Mouse (Mus musculus) hindbrain, embryonic 14.5 days (tissue): ENCODE data around the gene Rwdd1. TPM values are rescaled to one million over a fixed set of nuclear protein-coding genes. Genes with fewer than 3 reads are reported as not detected.
A peak's percentile ranks its signal among the peaks of the same experiment; 100 is the strongest.
"Not testable (repeated sequence)": the region's sequence is repeated elsewhere in the genome, so short reads cannot be mapped to it uniquely, and the experiment has no call there.

Experiments used
- ATAC-seq: fragments of 200-750 bp; cut with Nextera tagmentation; 2 replicates; pipeline ENCODE4 v1.8.0; 2017; ENCODE audit warnings: moderate number of reproducible peaks, mild to moderate bottlenecking, moderate TSS enrichment, moderate library complexity; ENCODE audit not compliant: low FRiP score
- DNase-seq: peaks from one replicate; pipeline ENCODE4 v3.0.0-alpha.2; 2015; ENCODE audit warnings: low spot score
- H3K27ac ChIP-seq: fragments of 300-500 bp; sonication (generic); 2 replicates; pipeline ENCODE4 v1.5.1; 2014; ENCODE audit warnings: mild to moderate bottlenecking, moderate library complexity
- H3K27me3 ChIP-seq: fragments of 300-500 bp; sonication (generic); 2 replicates; pipeline ENCODE4 v1.6.1; 2014; ENCODE audit warnings: mild to moderate bottlenecking, low read length, mixed read lengths; ENCODE audit not compliant: control insufficient read depth, insufficient read depth
- H3K36me3 ChIP-seq: fragments of 300-500 bp; sonication (generic); replicated peaks from 2 replicates; pipeline ENCODE4 v1.6.1; 2014; ENCODE audit not compliant: control insufficient read depth, insufficient read depth
- H3K4me1 ChIP-seq: fragments of 300-500 bp; sonication (generic); replicated peaks from 2 replicates; pipeline ENCODE4 v1.6.1; 2014; ENCODE audit warnings: antibody characterized with exemption, low read length, mixed read lengths; ENCODE audit not compliant: control insufficient read depth, insufficient read depth
- H3K4me2 ChIP-seq: fragments of 300-500 bp; sonication (generic); replicated peaks from 2 replicates; pipeline ENCODE4 v1.6.1; 2014; ENCODE audit warnings: mild to moderate bottlenecking, moderate library complexity
- H3K4me3 ChIP-seq: fragments of 300-500 bp; sonication (generic); replicated peaks from 2 replicates; pipeline ENCODE4 v1.5.1; 2014; ENCODE audit warnings: mild to moderate bottlenecking, low read length
- H3K9ac ChIP-seq: fragments of 300-500 bp; sonication (generic); 2 replicates; pipeline ENCODE4 v1.6.1; 2014
- H3K9me3 ChIP-seq: fragments of 300-500 bp; sonication (generic); 2 replicates; pipeline ENCODE4 v1.6.1; 2016; ENCODE audit warnings: low read length; ENCODE audit not compliant: control insufficient read depth
- WGBS: fragments of 180-500 bp; shearing (Covaris S2); extraction: QIAGEN DNeasy Blood & Tissue Kit; methylation state at CpG from one replicate; pipeline ENCODE4 v1.1.7; 2014; 5-methylcytosine and 5-hydroxymethylcytosine counted together
- polyA plus RNA-seq: library from polyadenylated mRNA; unstranded; fragments of >200 nt; fragmentation: Nextera tagmentation; extraction: Ambion mirVana; gene quantifications from 2 replicates; pipeline ENCODE4 v1.2.1, GENCODE M21; 2014

Gene Rwdd1
- polyA plus RNA-seq, 1 experiment from 2014 or later, result 136 TPM

DNA sequence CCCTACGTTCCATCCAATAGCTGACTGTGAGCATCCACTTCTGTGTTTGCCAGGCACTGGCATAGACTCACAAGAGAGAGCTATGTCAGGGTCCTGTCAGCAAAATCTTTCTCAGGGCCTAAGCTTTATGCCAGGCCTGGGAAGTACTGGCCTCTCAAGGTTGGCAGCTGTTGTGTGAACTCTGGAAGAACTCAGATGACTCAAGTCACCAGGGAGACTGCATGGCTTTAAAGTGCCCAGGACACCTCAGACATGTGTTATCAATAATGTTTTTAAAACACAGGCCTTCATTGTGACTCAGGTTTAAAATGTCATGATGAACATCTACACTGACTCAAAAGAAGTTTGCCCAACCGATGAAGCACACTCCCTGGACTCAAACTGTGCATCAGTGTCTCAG, 6.2 kb downstream of the Rwdd1 start:
- Histone ChIP-seq H3K27ac (no peak overlapping the region), H3K36me3 (peaks cover 17% of the 10 kb centered on the region), H3K9ac (no peak overlapping the region), H3K4me1 (peaks cover 10% of the 10 kb centered on the region), H3K4me3 (no peak overlapping the region), H3K4me2 (no peak overlapping the region), H3K27me3 (no peaks in the 10 kb centered on the region), H3K9me3 (no peaks in the 10 kb centered on the region)
- no peak for ATAC-seq
- 82% methylated on average over 2 of the region's 2 CpGs for WGBS
- DNase-seq, result no peak

DNA sequence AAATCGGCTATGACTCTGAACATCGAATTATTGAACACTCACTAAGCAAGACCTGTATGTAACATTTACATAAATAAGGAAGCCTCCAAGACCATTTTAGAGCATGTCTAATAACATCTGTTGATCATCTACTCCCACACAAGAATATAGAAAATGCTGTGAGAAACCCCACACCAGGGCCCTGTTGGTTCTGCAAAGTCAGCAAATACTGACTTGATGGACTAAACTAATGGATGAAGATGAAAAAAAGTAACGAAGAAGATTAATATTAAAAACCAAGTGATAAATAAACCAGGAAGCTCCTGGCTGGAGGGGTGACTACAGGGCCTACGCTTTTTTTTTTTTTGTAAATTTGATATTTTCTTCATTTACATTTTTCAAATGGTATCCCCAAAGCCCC, 6.8 kb downstream of the Rwdd1 start:
- no peaks in the 10 kb centered on the region for H3K9me3 ChIP-seq
- H3K27me3 ChIP-seq, result no peaks in the 10 kb centered on the region
- no peak overlapping the region for H3K4me2 ChIP-seq
- H3K4me1 ChIP-seq, result peaks cover 3% of the 10 kb centered on the region; the same call in 1 of the 2 replicates
- no peak overlapping the region for H3K4me3 ChIP-seq
- H3K9ac ChIP-seq, result no peak overlapping the region
- ATAC-seq (no peak), DNase-seq (no peak)
- WGBS, result 98% methylated on average over 4 of the region's 4 CpGs
- H3K36me3 ChIP-seq, result peaks cover 24% of the 10 kb centered on the region
- no peak overlapping the region for H3K27ac ChIP-seq

DNA sequence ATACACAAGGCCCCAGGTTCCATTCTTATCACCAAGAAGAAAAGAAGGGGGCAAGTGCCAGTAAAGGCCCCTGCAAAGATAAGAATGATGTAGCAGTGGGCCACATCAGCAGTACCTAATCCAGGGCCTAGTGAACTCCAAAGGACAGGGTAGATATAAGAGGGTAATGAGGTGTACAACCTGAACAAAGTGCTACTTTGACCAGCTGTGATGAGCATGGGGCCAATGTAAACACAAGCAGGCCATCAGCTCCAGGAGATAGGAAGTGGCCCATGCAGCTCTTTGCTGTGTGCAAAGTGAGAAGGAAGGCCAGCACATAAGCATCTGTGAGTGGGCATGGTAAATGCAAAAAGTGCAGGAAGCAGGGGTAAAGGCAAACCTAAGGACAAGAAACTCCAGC, 21.0 kb downstream of the Rwdd1 start:
- DNase-seq (no peak), ATAC-seq (no peak)
- no peaks in the 10 kb centered on the region for H3K9me3 ChIP-seq
- no peak overlapping the region for H3K27ac ChIP-seq
- no peak overlapping the region for H3K9ac ChIP-seq
- H3K27me3 ChIP-seq, result no peaks in the 10 kb centered on the region
- H3K36me3 ChIP-seq, result peaks cover 94% of the 10 kb centered on the region
- no peak overlapping the region for H3K4me2 ChIP-seq
- no peak overlapping the region for H3K4me3 ChIP-seq
- H3K4me1 ChIP-seq, result no peaks in the 10 kb centered on the region

DNA sequence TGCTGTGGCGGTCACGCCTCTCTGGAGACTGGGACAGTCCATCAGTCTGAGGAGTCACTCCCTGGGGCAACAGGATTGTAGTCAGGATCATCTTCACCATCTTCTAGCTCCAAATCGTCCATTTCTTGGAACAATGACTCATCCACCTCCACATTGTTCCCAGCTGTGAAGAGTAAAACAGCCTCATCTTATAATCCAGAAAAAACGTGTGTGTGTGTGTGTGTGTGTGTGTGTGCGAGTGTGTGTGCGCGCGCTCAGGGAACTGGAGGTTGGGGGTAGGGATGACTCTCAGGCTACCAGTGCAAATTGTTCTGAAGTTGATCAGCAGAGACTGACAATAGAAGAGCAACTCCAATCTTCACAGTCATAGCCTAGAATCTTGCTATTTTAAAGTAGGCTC, 22.7 kb downstream of the Rwdd1 start:
- peaks cover 93% of the 10 kb centered on the region for H3K36me3 ChIP-seq
- DNase-seq, H3K9ac ChIP-seq, H3K9me3 ChIP-seq, H3K4me3 ChIP-seq, ATAC-seq, H3K27me3 ChIP-seq, H3K27ac ChIP-seq, H3K4me1 ChIP-seq, H3K4me2 ChIP-seq: not testable (repeated sequence)
- WGBS, result 93% methylated on average over 6 of the region's 8 CpGs

DNA sequence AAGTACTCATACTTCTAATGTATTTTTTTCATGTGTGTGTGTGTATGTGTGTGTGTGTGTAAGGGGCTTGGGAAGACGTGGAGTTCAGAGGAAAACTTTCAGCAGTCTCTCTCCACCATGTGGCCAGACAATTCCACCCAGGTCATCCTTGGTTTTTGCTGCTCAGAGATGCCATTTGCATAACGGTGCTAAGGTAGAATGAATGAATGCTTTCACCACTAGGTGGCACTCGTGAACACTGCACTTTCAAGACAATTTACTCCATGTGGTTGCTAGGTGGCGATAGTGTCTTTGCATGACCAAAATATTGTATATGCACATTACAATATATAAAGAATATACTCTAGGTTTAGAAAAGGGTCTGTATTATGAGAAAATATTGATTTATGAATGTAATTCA, 32.7 kb downstream of the Rwdd1 start:
- no peak overlapping the region for H3K27ac ChIP-seq
- H3K36me3 ChIP-seq, result peaks cover 13% of the 10 kb centered on the region
- H3K9ac ChIP-seq, result no peak overlapping the region
- H3K4me1 ChIP-seq, result no peaks in the 10 kb centered on the region
- no peak overlapping the region for H3K4me3 ChIP-seq
- ATAC-seq (peak; percentile 55; the same call in 1 of the 2 replicates), DNase-seq (peak; percentile 86)
- no peak overlapping the region for H3K4me2 ChIP-seq
- H3K27me3 ChIP-seq, result no peaks in the 10 kb centered on the region
- WGBS, result 18% methylated on average over 4 of the region's 4 CpGs
- no peaks in the 10 kb centered on the region for H3K9me3 ChIP-seq

DNA sequence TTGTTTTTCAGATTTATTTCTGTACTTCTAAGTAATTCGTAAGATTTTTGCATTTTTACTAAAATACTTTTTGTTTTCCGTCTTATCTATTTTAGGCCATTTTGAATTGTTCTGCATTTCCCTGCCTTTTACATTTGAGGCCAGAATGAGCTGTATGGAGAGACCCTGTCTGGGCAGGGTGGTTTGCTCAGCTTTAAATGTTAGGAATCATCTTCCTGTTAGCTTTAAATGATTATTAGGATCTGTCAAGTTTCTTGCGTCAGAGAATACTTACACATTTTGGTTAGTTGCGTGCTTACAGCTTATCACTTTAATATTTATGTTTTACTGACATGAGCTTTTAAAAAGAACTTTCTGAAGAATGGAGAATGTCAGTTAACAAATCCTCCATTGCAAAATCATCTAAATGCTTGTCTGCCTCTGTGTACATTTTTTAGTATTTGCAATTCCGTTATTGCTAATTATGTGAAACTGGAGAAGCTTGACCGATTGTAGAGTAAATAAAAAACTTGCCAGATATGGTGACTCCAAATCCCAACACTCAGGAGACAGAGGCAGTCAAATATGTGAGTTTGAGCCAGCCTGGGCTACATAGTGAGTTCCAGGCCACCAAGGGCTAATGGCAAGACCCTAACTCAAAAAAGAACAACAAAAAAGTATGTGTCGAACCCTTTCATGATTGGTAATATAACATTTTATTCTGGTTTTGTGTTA, 44.5 kb downstream of the Rwdd1 start:
- no peak overlapping the region for H3K4me3 ChIP-seq
- no peak for ATAC-seq
- 92% methylated on average over 7 of the region's 7 CpGs for WGBS

DNA sequence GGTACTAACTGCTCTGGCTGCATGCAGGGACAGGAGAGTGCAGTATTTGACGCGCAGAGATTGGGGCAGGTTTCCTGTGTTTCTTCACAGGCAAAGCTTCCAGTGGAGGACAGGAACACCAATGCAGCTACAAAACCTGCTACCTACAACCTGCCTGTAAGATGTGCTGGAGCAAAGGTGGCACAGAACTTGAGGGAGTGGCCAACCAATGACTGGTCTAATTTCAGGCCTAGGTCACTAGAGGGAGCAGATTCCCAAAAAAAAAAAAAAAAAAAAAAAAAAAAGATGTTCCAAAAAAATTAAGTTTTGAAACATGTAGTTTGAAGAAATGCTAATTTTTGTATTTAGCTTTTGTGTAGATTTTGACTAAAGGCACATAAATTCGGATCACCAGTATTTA, 66.9 kb downstream of the Rwdd1 start:
- Histone ChIP-seq H3K27ac (no peak overlapping the region), H3K9me3 (no peaks in the 10 kb centered on the region), H3K36me3 (peaks cover 16% of the 10 kb centered on the region), H3K4me3 (no peak overlapping the region), H3K9ac (no peak overlapping the region), H3K4me1 (peaks cover 4% of the 10 kb centered on the region), H3K27me3 (no peaks in the 10 kb centered on the region), H3K4me2 (no peak overlapping the region)
- ATAC-seq (no peak), DNase-seq (no peak)
- 77% methylated on average over 3 of the region's 3 CpGs for WGBS

More for the DNA sequence above, 44.5 kb downstream of the Rwdd1 start:
- Histone ChIP-seq H3K9ac (no peak overlapping the region), H3K27me3 (no peaks in the 10 kb centered on the region), H3K4me1 (no peaks in the 10 kb centered on the region), H3K27ac (no peak overlapping the region), H3K9me3 (peaks cover 3% of the 10 kb centered on the region; the same call in 1 of the 2 replicates), H3K36me3 (no peaks in the 10 kb centered on the region), H3K4me2 (no peak overlapping the region)
- no peak for DNase-seq

DNA sequence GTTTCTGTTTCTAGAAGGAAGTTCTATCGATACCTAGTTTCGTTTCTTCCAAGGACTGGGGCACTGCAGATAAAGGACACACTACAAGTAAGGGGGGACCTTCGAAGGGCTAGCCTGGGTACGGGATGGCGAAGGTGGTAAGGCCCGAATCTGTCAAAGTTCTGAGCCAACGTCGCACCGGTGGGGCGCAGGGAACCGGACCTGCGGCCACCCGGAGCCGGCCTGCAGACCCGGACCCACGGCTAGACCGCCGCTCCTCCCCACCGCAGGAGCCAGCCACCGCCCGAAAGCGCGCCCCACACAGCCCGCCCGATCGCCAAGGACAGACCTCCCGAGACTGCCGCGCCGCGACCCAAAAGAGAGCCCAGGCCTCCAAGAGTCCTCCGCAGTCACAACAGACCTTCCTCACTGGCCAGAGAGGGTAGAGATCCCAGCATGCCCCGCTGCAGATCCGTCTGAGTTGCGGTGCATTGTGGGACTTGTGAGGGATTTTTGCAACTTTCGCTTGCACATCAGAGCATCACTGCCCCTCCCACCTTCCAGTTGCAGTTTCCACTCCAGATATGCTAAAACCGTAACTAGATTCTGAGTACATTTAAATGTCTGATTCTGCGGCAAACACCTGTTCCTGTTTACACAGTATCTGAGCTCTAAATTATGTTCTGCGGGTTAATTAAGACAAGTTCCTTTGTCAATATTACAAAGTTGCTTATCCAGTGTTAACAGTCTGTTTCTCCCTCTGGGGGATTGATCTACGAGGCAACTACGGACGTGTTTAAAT, 68.4 kb downstream of the Rwdd1 start, which contains the start of gene Zup1:
TSS of gene Zup1 (minus strand) at position 467 of the 781 bp plus-strand sequence.
- peak; percentile 83 for DNase-seq
- H3K27me3 ChIP-seq, result no peaks in the 10 kb centered on the region
- H3K4me3 ChIP-seq, result peak within 1 kb of the TSS; percentile 88
- H3K9ac ChIP-seq, result peak within 1 kb of the TSS; percentile 94
- peaks cover 4% of the 10 kb centered on the region for H3K4me1 ChIP-seq
- H3K9me3 ChIP-seq, result no peaks in the 10 kb centered on the region
- ATAC-seq, result peak; percentile 98
- H3K36me3 ChIP-seq, result peaks cover 20% of the 10 kb centered on the region
- H3K4me2 ChIP-seq, result peak within 1 kb of the TSS; percentile 73
- WGBS, result 4% methylated on average over 41 of the region's 42 CpGs
- peak within 1 kb of the TSS; percentile 80 for H3K27ac ChIP-seq
